Mouse (Mus musculus) liver, embryonic 14.5 days (tissue): ENCODE results near the gene Nop58.

Source experiments
- CTCF ChIP-seq: IDR thresholded peaks from 2 replicates; pipeline ENCODE4 v1.5.1; 2016; ENCODE audit warnings: antibody characterized with exemption, low read depth, control low read depth
- EP300 ChIP-seq: IDR thresholded peaks from 2 replicates; pipeline ENCODE4 v1.6.1; 2016; ENCODE audit warnings: antibody characterized with exemption, low read depth

- no peak for TF ChIP-seq CTCF
- TF ChIP-seq EP300 = no peak
Observed at GRCm38 (mm10) chr1:59673661-59674060, 11.1 kb upstream of the Nop58 start.
